Mouse (Mus musculus): ENCODE data around the gene Gria1. TPM values are rescaled to one million over a fixed set of nuclear protein-coding genes. Genes with fewer than 3 reads are reported as not detected.

Gria1 gene
- polyA plus RNA-seq, 1 experiment from 2014 or later = 2.0 TPM

- H3K9me3 ChIP-seq (replicated peaks) = no peaks in the 10 kb centered on the region
- no peak overlapping the region for H3K9ac ChIP-seq
- 92% methylated on average over 13 of the region's 13 CpGs for WGBS
- H3K36me3 ChIP-seq = no peaks in the 10 kb centered on the region
- no peaks in the 10 kb centered on the region for H3K4me1 ChIP-seq
- no peak overlapping the region for H3K27ac ChIP-seq
- no peak for ATAC-seq (replicated peaks; ENCODE audit: low FRiP score)
- H3K4me3 ChIP-seq (replicated peaks) = no peak overlapping the region
- no peak overlapping the region for H3K4me2 ChIP-seq
- no peaks in the 10 kb centered on the region for H3K27me3 ChIP-seq
Observed at GRCm38 (mm10) chr11:57317478-57317877, 306.3 kb downstream of the Gria1 start.

- no peak overlapping the region for H3K9ac ChIP-seq
- H3K36me3 ChIP-seq = no peaks in the 10 kb centered on the region
- WGBS = 79% methylated on average over 3 of the region's 3 CpGs
- H3K4me1 ChIP-seq = no peaks in the 10 kb centered on the region
- H3K27ac ChIP-seq = no peak overlapping the region
- no peaks in the 10 kb centered on the region for H3K9me3 ChIP-seq (replicated peaks)
- no peak overlapping the region for H3K4me2 ChIP-seq
- no peak for ATAC-seq (replicated peaks; ENCODE audit: low FRiP score)
- no peaks in the 10 kb centered on the region for H3K27me3 ChIP-seq
- H3K4me3 ChIP-seq (replicated peaks) = no peak overlapping the region
Observed at GRCm38 (mm10) chr11:57319374-57319773, 308.2 kb downstream of the Gria1 start.

GRCm38 (mm10) chr11:57324099-57324498, 312.9 kb downstream of the Gria1 start:
- Histone ChIP-seq H3K9me3 (replicated peaks) (no peaks in the 10 kb centered on the region), H3K36me3 (no peaks in the 10 kb centered on the region), H3K27me3 (no peaks in the 10 kb centered on the region), H3K4me1 (no peaks in the 10 kb centered on the region), H3K27ac (no peak overlapping the region), H3K9ac (no peak overlapping the region), H3K4me2 (no peak overlapping the region), H3K4me3 (replicated peaks) (no peak overlapping the region)
- no peak for ATAC-seq (replicated peaks; ENCODE audit: low FRiP score)
- 79% methylated on average over 4 of the region's 4 CpGs for WGBS
